Mouse (Mus musculus) small intestine, adult 2 months (tissue): ENCODE measurements at regions not wholly inside any gene's neighbourhood (a gene's known extent, or its start where the extent isn't known, plus 50 kb on each side); places are given as distances from the start of the nearest gene placed in this dataset.

Experiments
- H3K27ac ChIP-seq: fragments of 200-500 bp; 2 replicates; pipeline ENCODE4 v1.5.1; 2012; ENCODE audit warnings: low read depth, low read length, control low read depth, inconsistent platforms; ENCODE audit not compliant: insufficient read depth
- H3K27me3 ChIP-seq: fragments of 200-500 bp; 2 replicates; pipeline ENCODE4 v1.6.1; 2012; ENCODE audit warnings: mild to moderate bottlenecking, moderate library complexity, low read length, inconsistent platforms; ENCODE audit not compliant: control insufficient read depth, insufficient read depth
- H3K36me3 ChIP-seq: fragments of 200-500 bp; 2 replicates; pipeline ENCODE4 v1.6.1; 2012; ENCODE audit warnings: mild to moderate bottlenecking, low read length, control low read depth, inconsistent platforms; ENCODE audit not compliant: control insufficient read depth, insufficient read depth
- H3K4me1 ChIP-seq: fragments of 200-500 bp; 2 replicates; pipeline ENCODE4 v1.6.1; 2012; ENCODE audit warnings: low read length, inconsistent platforms, mixed read lengths; ENCODE audit not compliant: control insufficient read depth, insufficient read depth, insufficient read length
- H3K4me3 ChIP-seq: fragments of 200-500 bp; 2 replicates; pipeline ENCODE4 v1.5.1; 2012; ENCODE audit warnings: low read depth, mild to moderate bottlenecking, control low read depth, inconsistent platforms, low read length, moderate library complexity
- CTCF ChIP-seq: fragments of 200-500 bp; IDR thresholded peaks from 2 replicates; pipeline ENCODE4 v1.5.1; 2012; ENCODE audit warnings: low read depth, mild to moderate bottlenecking, control low read depth, inconsistent platforms, low read length, moderate library complexity, mixed read lengths; ENCODE audit not compliant: insufficient replicate concordance, insufficient read length; ENCODE audit errors: extremely low read depth
- POLR2A ChIP-seq: fragments of 200-500 bp; IDR thresholded peaks from 2 replicates; pipeline ENCODE4 v1.6.1; 2012; ENCODE audit warnings: low read depth, mild to moderate bottlenecking, control low read depth, inconsistent platforms, low read length, moderate library complexity
- WGBS: fragments of 180-500 bp; shearing (Covaris S2); methylation state at CpG from one replicate; pipeline ENCODE4 v1.1.7; 2018; 5-methylcytosine and 5-hydroxymethylcytosine counted together

- Histone ChIP-seq H3K4me1 (no peaks in the 10 kb centered on the region), H3K27me3 (no peaks in the 10 kb centered on the region), H3K36me3 (no peaks in the 10 kb centered on the region), H3K27ac (no peak overlapping the region), H3K4me3 (no peak overlapping the region)
- WGBS = 44% methylated on average over 14 of the region's 14 CpGs
- TF ChIP-seq POLR2A (no peak), CTCF (no peak)
Measured at GRCm38 (mm10) chr11:79863487-79864175, 98.6 kb downstream of the Utp6 start.

GRCm38 (mm10) chr11:79860611-79861067 lies 101.6 kb downstream of the Utp6 start:
- Histone ChIP-seq H3K27ac (no peak overlapping the region), H3K4me1 (no peaks in the 10 kb centered on the region), H3K4me3 (no peak overlapping the region), H3K36me3 (no peaks in the 10 kb centered on the region), H3K27me3 (no peaks in the 10 kb centered on the region)
- TF ChIP-seq POLR2A (no peak), CTCF (no peak)
- WGBS = 37% methylated on average over 12 of the region's 12 CpGs

GRCm38 (mm10) chr11:79856376-79856775 lies 105.8 kb downstream of the Utp6 start:
- no peaks in the 10 kb centered on the region for H3K36me3 ChIP-seq
- WGBS = 85% methylated on average over 5 of the region's 5 CpGs
- H3K27ac ChIP-seq = no peak overlapping the region
- no peaks in the 10 kb centered on the region for H3K4me1 ChIP-seq
- no peak overlapping the region for H3K4me3 ChIP-seq
- no peaks in the 10 kb centered on the region for H3K27me3 ChIP-seq
- TF ChIP-seq CTCF = no peak

GRCm38 (mm10) chr11:79849545-79849944 lies 112.6 kb downstream of the Utp6 start:
- H3K27me3 ChIP-seq = no peaks in the 10 kb centered on the region
- no peaks in the 10 kb centered on the region for H3K36me3 ChIP-seq
- TF ChIP-seq CTCF (no peak), POLR2A (no peak)
- 84% methylated on average over 3 of the region's 3 CpGs for WGBS
- no peaks in the 10 kb centered on the region for H3K4me1 ChIP-seq
- no peak overlapping the region for H3K4me3 ChIP-seq
- H3K27ac ChIP-seq = no peak overlapping the region

GRCm38 (mm10) chr11:79844436-79844835 lies 117.8 kb downstream of the Utp6 start:
- Histone ChIP-seq H3K4me1 (no peaks in the 10 kb centered on the region; the same call in 1 of the 2 replicates), H3K27me3 (no peaks in the 10 kb centered on the region), H3K27ac (no peak overlapping the region), H3K4me3 (no peak overlapping the region), H3K36me3 (no peaks in the 10 kb centered on the region)
- no peak for TF ChIP-seq CTCF
- no peak for TF ChIP-seq POLR2A
- WGBS = 85% methylated on average over 4 of the region's 4 CpGs

- Histone ChIP-seq H3K4me1 (no peaks in the 10 kb centered on the region; the same call in 1 of the 2 replicates), H3K4me3 (no peak overlapping the region), H3K27ac (no peak overlapping the region), H3K36me3 (no peaks in the 10 kb centered on the region), H3K27me3 (no peaks in the 10 kb centered on the region)
- 48% methylated on average over 3 of the region's 3 CpGs for WGBS
- no peak for TF ChIP-seq CTCF
- no peak for TF ChIP-seq POLR2A
Measured at GRCm38 (mm10) chr11:79843021-79843420, 119.2 kb downstream of the Utp6 start.

- no peak overlapping the region for H3K27ac ChIP-seq
- H3K4me1 ChIP-seq = no peaks in the 10 kb centered on the region; the same call in 1 of the 2 replicates
- WGBS = 81% methylated on average over 6 of the region's 6 CpGs
- H3K27me3 ChIP-seq = no peaks in the 10 kb centered on the region
- no peak for TF ChIP-seq POLR2A
- TF ChIP-seq CTCF = no peak
- H3K4me3 ChIP-seq = no peak overlapping the region
- H3K36me3 ChIP-seq = no peaks in the 10 kb centered on the region
Measured at GRCm38 (mm10) chr11:79839973-79840372, 122.2 kb downstream of the Utp6 start.
